Mouse (Mus musculus) C2C12 (cell line): ENCODE measurements around the gene Itga10. TPM values are rescaled to one million over a fixed set of nuclear protein-coding genes. Genes with fewer than 3 reads are reported as not detected.

Experiments
- H3K27me3 ChIP-seq: one replicate; pipeline ENCODE4 v1.6.1; 2011; ENCODE audit not compliant: control insufficient read depth, insufficient read depth, insufficient read length
- H3K36me3 ChIP-seq: one replicate; pipeline ENCODE4 v1.6.1; 2011; ENCODE audit not compliant: control insufficient read depth, insufficient read depth
- H3K4me3 ChIP-seq: one replicate; pipeline ENCODE4 v1.5.1; 2011; ENCODE audit warnings: mild to moderate bottlenecking, control low read depth; ENCODE audit not compliant: poor library complexity, insufficient read depth, severe bottlenecking
- H3K79me2 ChIP-seq: one replicate; pipeline ENCODE4 v1.6.1; 2011; ENCODE audit not compliant: control insufficient read depth, insufficient read depth
- H3K79me3 ChIP-seq: one replicate; pipeline ENCODE4 v1.6.1; 2011; ENCODE audit warnings: low read depth, control low read depth
- H3ac ChIP-seq: one replicate; pipeline ENCODE3; 2011; ENCODE audit warnings: low read depth; ENCODE audit not compliant: control insufficient read depth, insufficient read length
- CEBPB ChIP-seq: IDR thresholded peaks from one replicate; pipeline ENCODE4 v1.6.1; 2011; ENCODE audit warnings: low read depth, mild to moderate bottlenecking, control low read depth, moderate library complexity
- CTCF ChIP-seq: IDR thresholded peaks from one replicate; pipeline ENCODE4 v1.5.1; 2011; ENCODE audit not compliant: control insufficient read depth, insufficient read depth, insufficient read length
- FOSL1 ChIP-seq: IDR thresholded peaks from one replicate; pipeline ENCODE4 v1.8.0; 2011; ENCODE audit warnings: mild to moderate bottlenecking, low read length; ENCODE audit not compliant: poor library complexity, insufficient read depth, severe bottlenecking
- MAX ChIP-seq: IDR thresholded peaks from one replicate; pipeline ENCODE4 v1.6.1; 2011; ENCODE audit warnings: mild to moderate bottlenecking, control low read depth
- MYOD1 ChIP-seq: IDR thresholded peaks from one replicate; pipeline ENCODE4 v1.6.1; 2011; ENCODE audit warnings: low read depth; ENCODE audit not compliant: control insufficient read depth, insufficient read length
- MYOG ChIP-seq: IDR thresholded peaks from one replicate; pipeline ENCODE4 v1.6.1; 2011; ENCODE audit not compliant: control insufficient read depth, insufficient read length; ENCODE audit errors: extremely low read depth
- USF1 ChIP-seq: IDR thresholded peaks from one replicate; pipeline ENCODE4 v1.6.1; 2011; ENCODE audit warnings: low read depth, mild to moderate bottlenecking, control low read depth, moderate library complexity
- polyA plus RNA-seq: library from polyadenylated mRNA; unstranded; fragments of >200 nt; fragmentation: generic; extraction: Trizol; gene quantifications from one replicate; pipeline ENCODE4 v1.2.1, GENCODE M21; 2012; ENCODE audit warnings: missing spikeins

Itga10 gene
- polyA plus RNA-seq, 1 experiment, result 1.2 TPM

GRCm38 (mm10) chr3:96667316-96667715 lies 21.9 kb downstream of the Itga10 start:
- Histone ChIP-seq H3K4me3 (no peak overlapping the region), H3K79me3 (no peaks in the 10 kb centered on the region), H3K27me3 (no peaks in the 10 kb centered on the region), H3K36me3 (no peaks in the 10 kb centered on the region), H3K79me2 (no peaks in the 10 kb centered on the region), H3ac (no peak overlapping the region)
- peak; percentile 31 for TF ChIP-seq CTCF
- TF ChIP-seq FOSL1, result no peak
- TF ChIP-seq USF1, result no peak
- TF ChIP-seq MAX, result no peak
- TF ChIP-seq MYOG, result no peak
- TF ChIP-seq MYOD1, result no peak

- Histone ChIP-seq H3K79me2 (no peaks in the 10 kb centered on the region), H3K27me3 (no peaks in the 10 kb centered on the region), H3K36me3 (no peaks in the 10 kb centered on the region), H3ac (no peak overlapping the region), H3K79me3 (no peaks in the 10 kb centered on the region), H3K4me3 (no peak overlapping the region)
- TF ChIP-seq USF1, result no peak
- no peak for TF ChIP-seq CTCF
- no peak for TF ChIP-seq MAX
- no peak for TF ChIP-seq MYOD1
- TF ChIP-seq FOSL1, result no peak
- TF ChIP-seq CEBPB, result no peak
- no peak for TF ChIP-seq MYOG
Observed at GRCm38 (mm10) chr3:96668424-96669067, 23.2 kb downstream of the Itga10 start.

DNA sequence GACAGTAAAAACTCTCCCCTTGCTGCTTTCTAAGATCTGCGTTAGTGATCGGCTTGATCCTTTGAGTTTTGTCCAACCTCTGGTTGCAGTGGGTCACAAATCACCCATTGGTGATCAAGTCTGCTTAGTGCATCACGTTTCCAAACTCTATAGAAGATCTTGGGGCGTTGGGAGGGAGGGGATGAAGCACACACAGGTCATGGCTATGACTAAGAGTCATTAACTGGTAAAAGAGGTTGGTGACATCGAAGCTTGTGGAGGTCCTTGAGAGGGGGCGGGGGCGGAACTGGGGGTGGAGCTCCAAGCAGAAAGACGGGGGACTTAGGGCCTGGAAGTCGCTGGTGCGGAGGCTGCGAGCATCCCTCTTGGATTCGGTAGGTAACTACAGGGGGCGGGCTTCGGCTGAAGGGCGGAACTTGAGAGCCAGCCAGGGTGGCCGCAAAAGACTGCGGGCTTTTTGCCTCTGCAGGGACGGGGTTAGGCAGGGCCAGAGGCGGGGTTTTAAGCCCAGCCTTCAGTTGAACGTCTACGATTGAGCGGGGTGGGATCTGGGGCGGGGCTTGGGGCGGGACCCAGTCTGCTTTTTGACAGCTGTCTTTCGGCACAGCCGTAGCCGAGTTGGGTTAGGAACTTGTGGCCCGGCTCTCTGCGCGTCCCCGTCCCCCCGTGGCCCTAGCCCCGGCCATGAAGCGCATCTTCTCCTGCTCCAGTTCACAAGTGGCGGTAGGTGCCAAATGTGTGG lies 24.5 kb downstream of the Itga10 start, which contains the start of gene Ankrd35:
Gene Ankrd35, plus strand, starts transcription at position 405 of the 742 bp plus-strand sequence.
- Histone ChIP-seq H3K4me3 (no peak within 1 kb of the TSS), H3K36me3 (no peaks in the 10 kb centered on the region), H3K79me2 (no peaks in the 10 kb centered on the region), H3ac (no peak within 1 kb of the TSS), H3K79me3 (no peaks in the 10 kb centered on the region), H3K27me3 (no peaks in the 10 kb centered on the region)
- TF ChIP-seq CEBPB (no peak), FOSL1 (no peak), CTCF (no peak), MAX (no peak), USF1 (no peak), MYOG (no peak), MYOD1 (no peak)

DNA sequence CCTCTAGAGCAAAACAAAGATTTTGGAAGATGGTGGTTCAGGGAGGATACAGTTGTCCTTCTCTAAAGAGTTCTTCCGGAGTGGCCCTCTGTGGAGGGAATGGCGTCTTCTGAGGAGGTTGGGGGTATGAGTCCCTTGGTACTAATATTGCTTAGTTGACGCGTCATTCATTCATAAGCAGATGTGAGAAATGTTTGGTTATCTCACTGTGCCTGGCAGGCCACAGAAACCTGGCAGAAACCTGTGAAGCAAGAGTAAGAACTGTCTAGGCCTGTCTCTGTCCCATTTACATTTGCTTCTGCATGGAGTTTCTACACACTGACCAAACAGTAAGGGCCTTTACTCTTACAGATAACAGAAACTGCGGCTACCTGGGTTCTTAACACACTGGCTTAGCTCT lies 26.1 kb downstream of the Itga10 start:
- no peaks in the 10 kb centered on the region for H3K79me2 ChIP-seq
- no peak overlapping the region for H3ac ChIP-seq
- H3K4me3 ChIP-seq, result no peak overlapping the region
- no peak for TF ChIP-seq MYOD1
- no peak for TF ChIP-seq MAX
- TF ChIP-seq CTCF, result no peak
- no peak for TF ChIP-seq CEBPB
- no peak for TF ChIP-seq FOSL1
- no peak for TF ChIP-seq USF1
- no peak for TF ChIP-seq MYOG
- no peaks in the 10 kb centered on the region for H3K36me3 ChIP-seq
- H3K79me3 ChIP-seq, result no peaks in the 10 kb centered on the region
- H3K27me3 ChIP-seq, result no peaks in the 10 kb centered on the region

GRCm38 (mm10) chr3:96673514-96673913 lies 28.1 kb downstream of the Itga10 start:
- Histone ChIP-seq H3K79me2 (no peaks in the 10 kb centered on the region), H3K79me3 (no peaks in the 10 kb centered on the region), H3ac (no peak overlapping the region), H3K36me3 (no peaks in the 10 kb centered on the region), H3K4me3 (no peak overlapping the region), H3K27me3 (no peaks in the 10 kb centered on the region)
- no peak for TF ChIP-seq FOSL1
- no peak for TF ChIP-seq CEBPB
- no peak for TF ChIP-seq USF1
- no peak for TF ChIP-seq MAX
- TF ChIP-seq MYOD1, result no peak
- no peak for TF ChIP-seq CTCF
- TF ChIP-seq MYOG, result no peak
